Mouse (Mus musculus): ENCODE results near the gene Rad51b. TPM values are rescaled to one million over a fixed set of nuclear protein-coding genes. Genes with fewer than 3 reads are reported as not detected.

The Rad51b gene
- total RNA-seq, 2 experiments from 2014 or later = 0.36 TPM; not detected in 1

- TF ChIP-seq CTCF (IDR thresholded peaks at IDR 0.05) = no peak
- intact Hi-C loops (cut with DNase I) = no loop called here
- Histone ChIP-seq H3K4me3 (no peak overlapping the region), H3K27ac (no peak overlapping the region)
- DNase-seq (ENCODE audit: extremely low spot score in 1 of 2, low spot score in 2 of 2) = no peak
Measured at GRCm38 (mm10) chr12:79793382-79793781, 496.3 kb downstream of the Rad51b start.

- intact Hi-C loops (cut with DNase I) = no loop called here
- Histone ChIP-seq H3K27ac (no peak overlapping the region), H3K4me3 (no peak overlapping the region)
- TF ChIP-seq CTCF (IDR thresholded peaks at IDR 0.05) = no peak
- no peak for DNase-seq (ENCODE audit: extremely low spot score in 1 of 2, low spot score in 2 of 2)
Measured at GRCm38 (mm10) chr12:79794802-79795201, 497.7 kb downstream of the Rad51b start.

GRCm38 (mm10) chr12:79796260-79796659 is 499.2 kb downstream of the Rad51b start:
- TF ChIP-seq CTCF (IDR thresholded peaks at IDR 0.05) = no peak
- intact Hi-C loops (cut with DNase I) = no loop called here
- H3K27ac ChIP-seq = no peak overlapping the region
- DNase-seq (ENCODE audit: extremely low spot score in 1 of 2, low spot score in 2 of 2) = no peak
- no peak overlapping the region for H3K4me3 ChIP-seq

GRCm38 (mm10) chr12:79796823-79797821 is 500.0 kb downstream of the Rad51b start:
- no peak for TF ChIP-seq CTCF (IDR thresholded peaks at IDR 0.05)
- no peak overlapping the region for H3K27ac ChIP-seq
- H3K4me3 ChIP-seq = no peak overlapping the region
- intact Hi-C loops (cut with DNase I) = no loop called here
- no peak for DNase-seq (ENCODE audit: extremely low spot score in 1 of 2, low spot score in 2 of 2)

- Histone ChIP-seq H3K4me3 (no peak overlapping the region), H3K27ac (no peak overlapping the region)
- no peak for TF ChIP-seq CTCF (IDR thresholded peaks at IDR 0.05)
- intact Hi-C loops (cut with DNase I) = no loop called here
- no peak for DNase-seq (ENCODE audit: extremely low spot score in 1 of 2, low spot score in 2 of 2)
Measured at GRCm38 (mm10) chr12:79798488-79798887, 501.4 kb downstream of the Rad51b start.

- Histone ChIP-seq H3K27ac (no peak overlapping the region), H3K4me3 (no peak overlapping the region)
- no peak for DNase-seq (ENCODE audit: extremely low spot score in 1 of 2, low spot score in 2 of 2)
- intact Hi-C loops (cut with DNase I) = no loop called here
- TF ChIP-seq CTCF (IDR thresholded peaks at IDR 0.05) = no peak
Measured at GRCm38 (mm10) chr12:79799370-79799769, 502.3 kb downstream of the Rad51b start.

- DNase-seq (ENCODE audit: extremely low spot score in 1 of 2, low spot score in 2 of 2) = no peak
- intact Hi-C loops (cut with DNase I) = no loop called here
- TF ChIP-seq CTCF (IDR thresholded peaks at IDR 0.05) = no peak
- H3K27ac ChIP-seq = no peak overlapping the region
- H3K4me3 ChIP-seq = no peak overlapping the region
Measured at GRCm38 (mm10) chr12:79803670-79804069, 506.6 kb downstream of the Rad51b start.

GRCm38 (mm10) chr12:79804776-79805524 is 507.9 kb downstream of the Rad51b start:
- no peak for DNase-seq (ENCODE audit: extremely low spot score in 1 of 2, low spot score in 2 of 2)
- Histone ChIP-seq H3K27ac (no peak overlapping the region), H3K4me3 (no peak overlapping the region)
- intact Hi-C loops (cut with DNase I) = no loop called here
- TF ChIP-seq CTCF (IDR thresholded peaks at IDR 0.05) = no peak

GRCm38 (mm10) chr12:79806990-79807389 is 509.9 kb downstream of the Rad51b start:
- H3K4me3 ChIP-seq = no peak overlapping the region
- TF ChIP-seq CTCF (IDR thresholded peaks at IDR 0.05) = no peak
- no peak for DNase-seq (ENCODE audit: extremely low spot score in 1 of 2, low spot score in 2 of 2)
- intact Hi-C loops (cut with DNase I) = no loop called here
- no peak overlapping the region for H3K27ac ChIP-seq

GRCm38 (mm10) chr12:79807410-79807847 is 510.3 kb downstream of the Rad51b start:
- intact Hi-C loops (cut with DNase I) = no loop called here
- Histone ChIP-seq H3K27ac (no peak overlapping the region), H3K4me3 (no peak overlapping the region)
- no peak for TF ChIP-seq CTCF (IDR thresholded peaks at IDR 0.05)
- no peak for DNase-seq (ENCODE audit: extremely low spot score in 1 of 2, low spot score in 2 of 2)

- Histone ChIP-seq H3K27ac (no peak overlapping the region), H3K4me3 (no peak overlapping the region)
- no peak for TF ChIP-seq CTCF (IDR thresholded peaks at IDR 0.05)
- intact Hi-C loops (cut with DNase I) = no loop called here
- no peak for DNase-seq (ENCODE audit: extremely low spot score in 1 of 2, low spot score in 2 of 2)
Measured at GRCm38 (mm10) chr12:79807938-79808401, 510.9 kb downstream of the Rad51b start.

Data from left cerebral cortex, adult 2 months (tissue).